Mouse (Mus musculus): ENCODE measurements around the gene Tcte2. TPM values are rescaled to one million over a fixed set of nuclear protein-coding genes. Genes with fewer than 3 reads are reported as not detected.

Gene Tcte2
- polyA plus RNA-seq, 1 experiment, result 12.1 TPM

DNA sequence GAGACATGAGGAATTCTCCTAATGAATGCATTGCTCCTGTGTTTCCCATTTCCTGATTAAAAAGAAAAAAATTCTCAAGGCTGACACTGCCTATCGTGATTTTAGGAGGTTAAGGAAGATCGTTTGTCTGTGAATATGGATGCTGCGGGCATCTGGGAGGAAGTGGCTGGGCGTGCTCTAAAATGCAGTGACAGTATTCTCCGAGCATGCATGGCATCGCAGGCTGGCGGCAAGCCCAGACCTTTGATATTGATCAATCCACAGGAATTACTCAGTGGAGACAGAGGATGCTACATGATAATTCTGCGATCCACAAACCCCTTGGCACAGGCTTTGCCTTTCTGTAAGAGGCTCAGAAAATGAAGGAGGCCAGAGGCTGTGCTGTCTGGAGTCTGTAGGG lies 92.4 kb downstream of the Tcte2 start:
- no peak for DNase-seq
- H3K27ac ChIP-seq (ENCODE audit: insufficient read depth, low read length), result no peak overlapping the region
- H3K4me3 ChIP-seq (replicated peaks; ENCODE audit: insufficient read depth, low read depth, low read length), result no peak overlapping the region
- H3K27me3 ChIP-seq (ENCODE audit: control insufficient read depth, insufficient read depth, low read length), result no peaks in the 10 kb centered on the region
- WGBS, result 64% methylated on average over 8 of the region's 8 CpGs
- TF ChIP-seq CTCF (IDR thresholded peaks at IDR 0.05; ENCODE audit: borderline replicate concordance, insufficient read depth, low read depth, low read length), result no peak
- no peak for TF ChIP-seq POLR2A (IDR thresholded peaks at IDR 0.05; ENCODE audit: borderline replicate concordance, insufficient read depth, low read length)
- H3K4me1 ChIP-seq (ENCODE audit: control insufficient read depth, insufficient read depth, low read length), result peaks cover 21% of the 10 kb centered on the region

DNA sequence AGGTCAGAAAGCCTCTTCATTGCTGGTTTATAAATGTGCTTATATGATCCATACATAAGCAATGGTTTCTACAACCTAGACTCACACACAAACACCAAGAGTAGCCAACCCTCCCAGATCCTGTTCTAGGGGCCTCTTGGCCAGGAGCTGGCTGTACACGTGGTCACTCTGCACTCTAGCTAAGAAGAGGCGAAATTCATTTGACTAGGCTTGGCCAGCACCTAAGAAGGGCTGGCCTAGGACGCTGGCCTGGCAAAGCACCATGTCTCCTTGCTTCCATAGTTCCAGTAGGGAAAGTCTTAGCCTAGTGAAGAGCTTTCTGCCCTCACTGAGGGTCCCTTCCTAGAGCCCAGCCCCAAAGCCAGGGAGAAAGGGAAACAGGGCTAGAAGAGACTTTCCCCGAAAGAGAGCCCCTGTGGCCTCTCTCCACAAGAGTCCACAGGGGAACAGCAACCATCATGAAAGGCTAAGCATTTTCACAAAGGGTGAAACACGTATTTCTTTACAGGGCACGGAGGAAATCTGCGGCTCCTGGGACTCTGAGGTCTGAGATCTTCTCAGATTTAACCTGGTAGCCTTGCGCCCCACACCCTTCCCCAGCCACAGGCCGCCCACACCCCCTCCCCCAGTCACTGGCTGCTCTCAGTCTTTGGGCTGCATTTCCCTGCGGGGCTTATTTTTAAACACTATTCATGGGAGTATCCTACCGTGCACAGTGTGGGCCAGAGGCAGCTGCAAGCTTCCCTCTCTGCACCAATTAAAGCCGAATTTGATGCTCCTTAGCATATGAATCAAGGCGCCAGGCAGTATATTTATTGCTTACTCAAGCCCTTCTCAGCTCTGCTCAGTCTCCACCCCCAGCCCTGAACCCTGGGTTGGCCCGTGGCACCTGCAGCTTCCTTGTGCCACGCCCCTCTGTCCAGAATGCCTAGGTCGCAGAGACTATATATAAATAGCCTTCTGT lies 93.3 kb downstream of the Tcte2 start:
- no peaks in the 10 kb centered on the region for H3K27me3 ChIP-seq (ENCODE audit: control insufficient read depth, insufficient read depth, low read length)
- no peak overlapping the region for H3K27ac ChIP-seq (ENCODE audit: insufficient read depth, low read length)
- TF ChIP-seq CTCF (IDR thresholded peaks at IDR 0.05; ENCODE audit: borderline replicate concordance, insufficient read depth, low read depth, low read length), result no peak
- TF ChIP-seq POLR2A (IDR thresholded peaks at IDR 0.05; ENCODE audit: borderline replicate concordance, insufficient read depth, low read length), result no peak
- WGBS, result 48% methylated on average over 16 of the region's 16 CpGs
- H3K4me1 ChIP-seq (ENCODE audit: control insufficient read depth, insufficient read depth, low read length), result peaks cover 21% of the 10 kb centered on the region
- H3K4me3 ChIP-seq (replicated peaks; ENCODE audit: insufficient read depth, low read depth, low read length), result no peak overlapping the region
- DNase-seq, result no peak

- Histone ChIP-seq H3K27me3 (ENCODE audit: control insufficient read depth, insufficient read depth, low read length) (no peaks in the 10 kb centered on the region), H3K4me3 (replicated peaks; ENCODE audit: insufficient read depth, low read depth, low read length) (no peak overlapping the region), H3K27ac (ENCODE audit: insufficient read depth, low read length) (0 out of 2 replicates have a peak overlapping the region, but pooled peaks have one; percentile 3), H3K4me1 (ENCODE audit: control insufficient read depth, insufficient read depth, low read length) (peaks cover 24% of the 10 kb centered on the region)
- 42% methylated on average over 3 of the region's 3 CpGs for WGBS
- TF ChIP-seq CTCF (IDR thresholded peaks at IDR 0.05; ENCODE audit: borderline replicate concordance, insufficient read depth, low read depth, low read length) (no peak), POLR2A (IDR thresholded peaks at IDR 0.05; ENCODE audit: borderline replicate concordance, insufficient read depth, low read length) (no peak)
- DNase-seq, result peak; percentile 32 to 51
Observed at GRCm38 (mm10) chr17:13667006-13667405, 94.6 kb downstream of the Tcte2 start.

DNA sequence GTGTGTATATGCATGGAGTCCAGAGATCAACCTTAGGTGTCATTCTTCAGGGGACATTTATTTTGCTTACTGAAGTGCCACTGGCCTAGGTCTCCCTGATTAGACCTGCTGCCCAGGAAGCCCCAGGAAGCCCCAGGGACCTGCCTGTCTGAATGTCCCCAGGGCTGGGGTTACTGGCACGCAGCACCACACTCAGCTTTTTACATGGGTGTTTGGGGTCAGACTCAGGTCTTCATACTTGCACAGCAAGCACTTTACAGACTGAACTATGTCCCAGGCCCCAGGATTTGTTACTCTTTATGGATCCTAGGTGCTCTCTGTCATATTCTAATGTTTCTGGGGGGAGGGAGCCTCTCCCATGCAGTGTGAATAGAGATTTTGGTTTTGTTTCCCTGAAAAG lies 95.9 kb downstream of the Tcte2 start:
- DNase-seq, result no peak
- Histone ChIP-seq H3K4me3 (replicated peaks; ENCODE audit: insufficient read depth, low read depth, low read length) (no peak overlapping the region), H3K27me3 (ENCODE audit: control insufficient read depth, insufficient read depth, low read length) (no peaks in the 10 kb centered on the region), H3K27ac (ENCODE audit: insufficient read depth, low read length) (no peak overlapping the region), H3K4me1 (ENCODE audit: control insufficient read depth, insufficient read depth, low read length) (peaks cover 25% of the 10 kb centered on the region)
- 97% methylated on average over 1 of the region's 1 CpGs for WGBS
- no peak for TF ChIP-seq POLR2A (IDR thresholded peaks at IDR 0.05; ENCODE audit: borderline replicate concordance, insufficient read depth, low read length)
- no peak for TF ChIP-seq CTCF (IDR thresholded peaks at IDR 0.05; ENCODE audit: borderline replicate concordance, insufficient read depth, low read depth, low read length)

GRCm38 (mm10) chr17:13663386-13664166 lies 98.0 kb downstream of the Tcte2 start:
- Histone ChIP-seq H3K27ac (ENCODE audit: insufficient read depth, low read length) (no peak overlapping the region), H3K4me1 (ENCODE audit: control insufficient read depth, insufficient read depth, low read length) (peaks cover 26% of the 10 kb centered on the region), H3K4me3 (replicated peaks; ENCODE audit: insufficient read depth, low read depth, low read length) (no peak overlapping the region), H3K27me3 (ENCODE audit: control insufficient read depth, insufficient read depth, low read length) (no peaks in the 10 kb centered on the region)
- 85% methylated on average over 13 of the region's 13 CpGs for WGBS
- no peak for DNase-seq
- TF ChIP-seq CTCF (IDR thresholded peaks at IDR 0.05; ENCODE audit: borderline replicate concordance, insufficient read depth, low read depth, low read length) (no peak), POLR2A (IDR thresholded peaks at IDR 0.05; ENCODE audit: borderline replicate concordance, insufficient read depth, low read length) (no peak)

Other genes starting within 250 kb of the Tcte2 start
- gene Afdn, start 1.3 kb downstream of the Tcte2 start, polyA plus RNA-seq (2012; rRNA removed), result 85.5 and 94.0 TPM in 2 replicates
- not detected in 2 replicates for gene Gm7168, start 186.5 kb upstream of the Tcte2 start, polyA plus RNA-seq (2012; rRNA removed)
- gene Gm7356, start 241.9 kb upstream of the Tcte2 start, polyA plus RNA-seq (2012; rRNA removed), result not detected in 2 replicates

All from cerebellum, adult 2 months (tissue).